Mouse (Mus musculus) CD4-positive helper T cell, adult 2 months (primary cell): ENCODE data around the gene Cdkl3.
"Not testable (repeated sequence)": the region's sequence is repeated elsewhere in the genome, so short reads cannot be mapped to it uniquely, and the experiment has no call there.

Experiments used
- DNase-seq: peaks from one replicate; pipeline ENCODE4 v3.0.0-alpha.2; 2012; ENCODE audit warnings: low read depth, missing footprints, low spot score

The Cdkl3 gene

GRCm38 (mm10) chr11:52076742-52077352 is 72.8 kb downstream of the Cdkl3 start:
- DNase-seq, result peak; percentile 35

DNA sequence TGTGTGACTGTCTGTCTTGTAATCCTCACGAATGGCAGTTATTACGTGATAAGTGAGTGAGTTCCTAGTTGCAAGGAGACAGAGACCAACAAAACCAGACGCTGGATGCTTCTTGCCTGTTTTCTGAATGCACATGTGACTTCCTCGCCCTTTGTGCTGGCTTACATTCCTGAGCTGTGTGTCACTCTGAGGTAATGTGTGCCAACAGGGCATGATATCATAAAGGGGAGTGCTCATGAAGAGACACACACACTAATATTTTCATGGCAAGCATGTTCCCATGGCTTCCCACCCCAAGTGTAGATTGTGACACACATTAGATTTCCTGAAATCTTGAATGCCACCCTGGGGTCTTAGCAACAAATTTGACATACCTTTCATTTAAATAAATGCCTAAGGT is 73.9 kb downstream of the Cdkl3 start:
- no peak for DNase-seq

DNA sequence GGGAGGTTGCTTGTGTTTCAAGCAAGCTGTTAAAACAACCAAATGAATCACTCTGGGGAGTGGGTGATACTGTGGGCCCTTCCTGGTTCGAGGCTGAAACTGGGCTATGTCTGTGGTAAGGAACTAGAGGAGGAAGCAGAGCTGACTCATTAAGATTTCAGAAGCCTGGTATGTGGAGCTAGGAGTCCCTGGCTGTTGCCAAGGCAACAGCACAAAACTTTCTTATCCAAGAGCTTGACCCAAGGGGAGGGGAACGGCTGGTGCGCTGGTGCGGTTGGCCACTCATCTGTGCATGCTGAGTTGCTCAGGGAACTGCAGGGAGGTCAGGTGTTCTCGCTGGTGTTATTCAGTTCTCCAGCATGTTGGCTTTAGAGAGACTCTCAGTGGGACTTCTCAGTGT is 76.0 kb downstream of the Cdkl3 start:
- DNase-seq, result peak; percentile 52

DNA sequence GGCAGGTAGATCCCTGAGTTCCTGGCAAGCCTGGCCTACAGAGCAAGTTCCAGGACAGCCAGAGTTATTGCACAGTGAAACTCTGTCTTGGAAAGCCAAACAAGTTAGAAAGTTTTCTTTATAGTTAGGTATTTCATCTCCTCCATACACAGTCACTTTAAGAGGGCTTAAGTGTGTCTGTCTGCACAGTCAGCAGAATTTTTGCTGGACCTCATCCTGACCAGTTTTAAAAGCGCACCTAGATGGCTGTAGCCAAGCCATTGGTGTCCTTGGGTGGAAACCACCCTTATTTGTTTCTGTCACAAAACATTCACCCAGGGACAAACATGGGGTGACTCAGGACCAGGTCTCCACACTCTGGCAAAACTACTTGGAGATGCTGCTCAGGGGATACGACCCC is 76.6 kb downstream of the Cdkl3 start:
- no peak for DNase-seq

- no peak for DNase-seq
These were observed 81.8 kb downstream of the Cdkl3 start for GRCm38 (mm10) chr11:52085857-52086203.

DNA sequence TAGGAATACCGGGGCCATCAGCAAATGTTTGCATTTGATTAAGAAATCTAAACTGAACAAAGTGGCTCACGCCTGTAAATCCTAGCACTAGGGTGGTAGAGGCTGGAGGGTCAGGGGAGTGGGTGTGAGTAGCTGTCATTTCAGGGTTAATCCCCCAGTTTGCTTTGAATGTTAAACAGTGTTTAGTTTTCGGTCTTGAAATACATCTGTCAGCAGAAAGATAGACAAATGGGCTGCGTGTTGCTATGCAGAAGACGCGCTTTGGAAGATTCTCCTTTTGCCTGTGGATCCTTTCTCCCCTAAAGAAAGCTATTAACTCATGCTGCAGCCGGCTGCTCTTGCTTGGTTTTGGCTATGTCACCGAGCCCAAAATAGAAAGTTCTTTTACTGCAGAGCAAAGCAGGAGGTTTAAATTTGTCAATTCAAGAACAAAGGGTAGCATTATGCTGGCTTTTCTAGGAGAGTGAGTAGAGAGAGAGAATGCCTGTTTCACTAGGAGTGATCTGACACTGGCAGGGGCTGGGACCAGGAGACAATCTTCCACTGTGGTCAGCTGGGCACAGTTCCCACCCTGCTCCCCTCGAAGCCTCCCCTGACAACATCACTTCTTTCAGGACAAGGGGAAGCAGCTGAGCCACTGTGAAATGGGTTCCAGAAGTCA is 82.3 kb downstream of the Cdkl3 start:
- DNase-seq, result no peak

GRCm38 (mm10) chr11:52089291-52089690 is 85.3 kb downstream of the Cdkl3 start:
- DNase-seq, result no peak

- DNase-seq, result no peak
These were observed 87.2 kb downstream of the Cdkl3 start for GRCm38 (mm10) chr11:52091261-52091660.

GRCm38 (mm10) chr11:52094568-52094967 is 90.5 kb downstream of the Cdkl3 start:
- DNase-seq, result no peak

GRCm38 (mm10) chr11:52097016-52097415 is 93.0 kb downstream of the Cdkl3 start:
- no peak for DNase-seq

DNA sequence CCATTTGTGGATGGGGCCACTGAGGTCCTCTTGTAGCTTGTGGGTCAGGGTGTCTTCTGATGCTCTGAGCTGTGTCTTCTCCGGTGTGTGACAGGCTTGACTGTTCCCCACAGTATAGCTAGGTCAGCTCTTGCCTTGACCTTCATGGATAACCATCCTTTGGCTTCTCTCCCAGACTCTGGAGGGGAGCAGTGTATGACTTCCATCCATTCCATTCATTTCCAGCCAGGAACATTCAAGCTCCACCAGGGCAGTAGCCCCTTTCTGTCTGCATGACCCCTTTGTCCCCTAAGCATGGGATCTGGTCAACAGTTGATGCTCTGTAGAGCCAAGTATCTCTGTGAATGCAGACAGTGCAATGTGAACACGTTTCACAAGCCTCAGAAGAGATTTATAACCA is 93.6 kb downstream of the Cdkl3 start:
- DNase-seq, result no peak

- DNase-seq, result peak; percentile 100
These were observed 94.5 kb downstream of the Cdkl3 start, which contains the start of gene Ppp2ca for GRCm38 (mm10) chr11:52098398-52098946. TSS of gene Ppp2ca (plus strand) at chr11:52098681.

DNA sequence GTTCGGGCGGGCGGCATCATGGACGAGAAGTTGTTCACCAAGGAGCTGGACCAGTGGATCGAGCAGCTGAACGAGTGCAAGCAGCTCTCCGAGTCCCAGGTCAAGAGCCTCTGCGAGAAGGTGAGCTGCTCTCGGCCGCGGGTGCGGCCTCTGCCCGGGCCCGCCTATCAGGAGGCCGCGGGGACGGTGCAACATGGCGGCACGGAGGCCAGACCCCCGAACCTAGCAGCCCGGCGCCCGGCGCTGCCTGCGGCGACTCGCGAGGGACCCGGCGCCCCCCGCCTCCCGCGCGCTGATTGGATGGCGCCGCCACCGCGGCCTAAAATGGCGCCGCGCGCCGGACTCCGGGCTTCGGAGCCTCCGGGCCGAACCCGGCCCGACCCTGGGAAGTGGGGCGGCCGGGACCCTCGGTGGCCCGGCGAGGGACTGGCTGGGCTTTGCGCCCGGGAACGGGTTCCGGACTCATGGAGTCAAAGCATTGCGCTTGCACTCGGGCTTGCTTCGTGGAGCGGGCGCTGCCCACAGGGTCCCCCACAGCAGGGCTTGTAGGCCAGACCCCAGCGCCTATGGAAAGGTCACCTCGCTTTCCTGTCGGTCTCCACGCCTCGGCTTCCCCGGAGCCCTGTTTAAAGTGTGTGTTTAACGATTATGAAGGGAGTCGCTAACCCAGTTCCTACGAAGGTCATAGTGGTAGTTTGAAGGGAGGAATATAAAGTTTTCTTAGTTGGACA is 95.2 kb downstream of the Cdkl3 start:
- peak; percentile 80 for DNase-seq

DNA sequence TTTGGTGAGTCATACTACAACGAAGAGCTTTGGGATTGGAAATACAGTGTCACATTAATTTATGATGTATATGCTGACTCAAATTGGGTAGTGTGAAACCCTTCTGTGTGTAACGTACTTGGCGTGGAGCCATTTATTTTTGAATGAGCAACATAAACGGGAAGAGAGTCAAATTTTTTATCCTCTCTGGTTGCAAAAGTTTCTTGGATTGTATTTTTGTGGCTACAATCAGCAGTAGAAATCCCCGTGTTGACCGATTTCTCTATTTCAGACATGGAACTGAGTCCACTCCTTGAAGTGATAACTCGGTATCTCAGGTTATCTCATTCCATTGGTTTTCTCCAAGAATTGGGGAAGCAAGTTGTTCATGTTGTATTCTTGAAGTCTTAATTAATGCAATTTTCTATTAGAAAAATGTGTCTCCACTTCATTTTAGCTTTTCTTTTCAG is 95.8 kb downstream of the Cdkl3 start:
- DNase-seq, result peak; percentile 69

GRCm38 (mm10) chr11:52102977-52103376 is 99.0 kb downstream of the Cdkl3 start:
- no peak for DNase-seq

GRCm38 (mm10) chr11:52105503-52105902 is 101.5 kb downstream of the Cdkl3 start:
- no peak for DNase-seq

DNA sequence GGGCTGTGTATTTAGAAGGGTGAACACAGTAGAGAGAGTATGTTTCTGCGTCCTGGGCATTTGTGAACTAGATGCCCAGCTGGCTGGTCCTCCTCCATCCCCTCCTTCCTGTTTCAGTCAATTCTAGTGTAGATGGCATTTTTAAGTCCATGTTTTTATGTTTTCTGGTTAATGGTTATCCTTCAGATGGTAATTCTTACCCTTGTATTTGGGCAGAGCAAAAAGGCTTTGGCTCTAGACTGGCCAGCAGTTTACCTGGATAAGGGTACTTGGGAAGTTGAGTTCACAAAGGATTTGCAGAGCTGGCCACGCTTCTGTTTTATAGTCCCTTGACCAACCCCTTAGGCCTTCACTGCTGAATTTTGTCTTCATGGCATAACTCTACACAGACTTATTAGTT is 102.0 kb downstream of the Cdkl3 start:
- no peak for DNase-seq

- DNase-seq, result no peak
These were observed 102.4 kb downstream of the Cdkl3 start for GRCm38 (mm10) chr11:52106438-52106837.

GRCm38 (mm10) chr11:52108796-52109195 is 104.8 kb downstream of the Cdkl3 start:
- DNase-seq, result no peak

DNA sequence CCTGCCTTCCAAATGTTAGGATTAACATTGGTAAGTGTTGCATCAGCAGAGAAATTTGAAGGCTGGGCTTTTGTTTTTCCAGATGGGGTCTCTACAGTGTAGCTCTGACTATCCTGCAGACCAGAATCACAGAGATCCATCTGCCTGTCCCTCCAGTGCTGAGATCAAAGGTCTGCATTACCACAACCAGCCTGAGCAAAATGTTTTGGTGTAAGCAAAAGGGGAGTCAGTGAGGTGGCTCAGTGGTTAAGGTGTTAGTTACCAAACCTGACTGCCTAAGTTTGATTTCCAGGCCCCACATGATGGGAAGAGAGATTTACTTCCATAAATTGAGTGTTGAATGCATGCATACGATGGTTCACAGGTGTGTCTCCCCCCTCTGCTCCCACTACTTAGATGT is 105.4 kb downstream of the Cdkl3 start:
- peak; percentile 38 for DNase-seq

- no peak for DNase-seq
These were observed 111.5 kb downstream of the Cdkl3 start for GRCm38 (mm10) chr11:52115479-52115878.

DNA sequence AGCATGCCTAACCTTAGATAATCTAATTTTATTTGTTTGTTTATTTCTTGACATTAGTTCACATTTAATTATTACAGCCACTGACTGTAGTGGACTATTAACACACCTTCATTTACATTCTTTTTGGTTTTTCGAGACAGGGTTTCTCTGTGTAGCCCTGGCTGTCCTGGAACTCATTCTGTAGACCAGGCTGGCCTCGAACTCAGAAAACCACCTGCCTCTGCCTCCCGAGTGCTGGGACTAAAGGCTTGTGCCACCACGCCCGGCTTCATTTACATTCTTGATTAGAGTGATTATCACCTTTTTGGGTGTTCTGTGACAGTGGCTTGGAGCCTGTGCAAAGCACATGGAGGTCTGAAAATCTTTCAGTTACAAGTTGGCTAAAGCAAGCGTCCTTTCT is 112.1 kb downstream of the Cdkl3 start:
- not testable (repeated sequence) for DNase-seq

DNA sequence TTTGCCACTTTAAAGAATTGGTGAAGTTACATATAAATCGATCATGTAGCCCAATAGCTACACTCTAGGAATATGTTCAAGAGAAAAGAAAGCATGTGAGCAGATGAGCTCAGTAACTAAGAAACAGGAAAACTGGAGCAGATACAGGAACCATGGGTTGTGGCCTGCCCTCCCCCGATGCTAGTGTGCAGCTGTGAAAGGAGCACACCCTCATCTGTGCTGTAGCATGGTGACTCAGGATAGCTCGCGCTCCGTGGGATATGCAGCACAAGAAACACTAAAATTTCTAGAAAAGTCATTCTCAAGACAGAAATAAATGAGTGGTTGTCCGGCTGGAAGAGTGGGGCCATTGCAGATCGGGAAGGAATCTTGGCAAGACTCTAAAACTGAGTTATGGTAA is 113.1 kb downstream of the Cdkl3 start:
- no peak for DNase-seq
